Mouse (Mus musculus) hindbrain, embryonic 13.5 days (tissue): ENCODE data around the gene Xylt1. TPM values are rescaled to one million over a fixed set of nuclear protein-coding genes. Genes with fewer than 3 reads are reported as not detected.

ENCODE experiments used
- ATAC-seq: fragments of 200-750 bp; cut with Nextera tagmentation; 2 replicates; pipeline ENCODE4 v1.8.0; 2017; ENCODE audit warnings: moderate TSS enrichment; ENCODE audit not compliant: low FRiP score
- H3K27ac ChIP-seq: fragments of 300-500 bp; sonication (generic); 2 replicates; pipeline ENCODE4 v1.5.1; 2015; ENCODE audit warnings: inconsistent platforms, mild to moderate bottlenecking, moderate library complexity
- H3K27me3 ChIP-seq: fragments of 300-500 bp; sonication (generic); 2 replicates; pipeline ENCODE4 v1.6.1; 2015; ENCODE audit warnings: mild to moderate bottlenecking, inconsistent platforms
- H3K36me3 ChIP-seq: fragments of 300-500 bp; sonication (generic); 2 replicates; pipeline ENCODE4 v1.6.1; 2015; ENCODE audit warnings: mild to moderate bottlenecking, inconsistent platforms
- H3K4me1 ChIP-seq: fragments of 300-500 bp; sonication (generic); replicated peaks from 2 replicates; pipeline ENCODE4 v1.6.1; 2015; ENCODE audit warnings: inconsistent platforms
- H3K4me2 ChIP-seq: fragments of 300-500 bp; sonication (generic); 2 replicates; pipeline ENCODE4 v1.6.1; 2015; ENCODE audit warnings: inconsistent platforms, mild to moderate bottlenecking, moderate library complexity
- H3K4me3 ChIP-seq: fragments of 300-500 bp; sonication (generic); 2 replicates; pipeline ENCODE4 v1.5.1; 2015; ENCODE audit warnings: mild to moderate bottlenecking, inconsistent platforms
- H3K9ac ChIP-seq: fragments of 300-500 bp; sonication (generic); 2 replicates; pipeline ENCODE4 v1.6.1; 2015; ENCODE audit warnings: mild to moderate bottlenecking, inconsistent platforms
- H3K9me3 ChIP-seq: fragments of 300-500 bp; sonication (generic); 2 replicates; pipeline ENCODE4 v1.6.1; 2016; ENCODE audit warnings: inconsistent platforms
- WGBS: fragments of 180-500 bp; shearing (Covaris S2); methylation state at CpG from one replicate; pipeline ENCODE4 v1.1.7; 2015; 5-methylcytosine and 5-hydroxymethylcytosine counted together
- polyA plus RNA-seq: library from polyadenylated mRNA; unstranded; fragments of >200 nt; fragmentation: Nextera tagmentation; extraction: Ambion mirVana; gene quantifications from 2 replicates; pipeline ENCODE4 v1.2.1, GENCODE M21; 2015

The Xylt1 gene
- polyA plus RNA-seq, result 2.3 and 2.5 TPM in 2 replicates

DNA sequence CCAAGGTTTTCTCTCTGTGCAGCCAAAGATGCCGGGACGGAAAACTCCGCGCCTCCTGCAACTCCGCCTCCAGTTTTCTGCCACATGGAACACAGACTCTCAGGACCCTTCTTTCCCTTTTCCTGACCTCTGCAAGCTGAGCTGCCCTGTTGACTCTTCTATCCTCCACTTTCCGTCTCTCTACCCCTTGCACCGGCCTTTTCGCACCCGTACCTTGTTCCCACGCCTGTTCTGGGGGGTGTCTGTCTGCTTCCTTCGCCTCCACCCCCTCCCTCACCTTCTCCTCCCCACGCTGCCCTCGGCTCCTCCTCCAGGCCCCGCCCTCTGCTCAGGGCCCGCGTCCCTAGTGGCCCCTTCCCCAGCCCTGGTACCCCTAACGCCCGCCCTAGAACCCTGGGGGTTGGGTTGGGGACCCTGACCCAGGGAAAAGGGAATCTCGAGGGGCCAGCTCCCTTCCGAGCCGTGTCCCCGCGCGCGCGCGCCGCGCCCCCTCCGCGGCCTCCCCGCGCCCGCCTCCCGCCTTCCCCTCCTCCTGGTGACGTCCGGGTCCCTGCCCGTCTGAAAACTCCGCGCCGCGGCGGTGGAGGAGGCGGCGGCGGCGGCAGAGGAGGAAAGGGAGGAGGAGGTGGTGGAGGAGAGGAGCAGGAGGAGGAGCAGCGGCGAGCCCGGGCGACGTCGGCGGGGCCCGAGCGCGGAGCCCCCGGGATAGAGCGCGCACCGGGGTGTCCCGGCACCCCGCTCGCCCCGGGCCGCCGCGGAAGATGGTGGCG is at the start of gene Xylt1:
TSS of gene Xylt1 (plus strand) at position 562 of the 770 bp plus-strand sequence.
- peaks cover 44% of the 10 kb centered on the region for H3K4me1 ChIP-seq
- H3K27me3 ChIP-seq, result peaks cover 29% of the 10 kb centered on the region; the same call in 1 of the 2 replicates
- ATAC-seq, result peak; percentile 89
- no peaks in the 10 kb centered on the region for H3K36me3 ChIP-seq
- peak within 1 kb of the TSS; percentile 94 for H3K9ac ChIP-seq
- H3K4me2 ChIP-seq, result peak within 1 kb of the TSS; percentile 86
- WGBS, result under 1% methylated on average over 60 of the region's 69 CpGs
- H3K4me3 ChIP-seq, result peak within 1 kb of the TSS; percentile 84
- H3K9me3 ChIP-seq, result no peaks in the 10 kb centered on the region
- H3K27ac ChIP-seq, result peak within 1 kb of the TSS; percentile 90

DNA sequence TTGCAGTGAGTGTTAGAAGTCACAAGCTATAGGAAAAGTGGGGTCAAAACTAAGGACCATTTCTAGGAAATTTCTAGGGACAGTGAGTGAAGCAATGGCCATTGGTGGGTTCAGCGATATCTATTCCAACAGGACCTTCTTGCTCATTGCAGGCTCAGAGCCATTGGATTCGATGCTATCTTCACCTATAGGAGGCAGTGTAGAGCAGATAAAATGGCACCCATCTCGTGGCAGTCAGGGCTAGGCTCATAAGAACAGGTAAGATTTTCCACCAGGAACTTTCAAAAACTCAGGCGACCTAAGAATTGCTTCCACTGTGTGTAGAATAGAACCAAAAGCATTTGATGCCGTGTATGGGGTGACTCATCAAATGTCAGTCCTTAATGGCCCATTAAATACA is 46.8 kb upstream of the Xylt1 start:
- Histone ChIP-seq H3K4me3 (no peak overlapping the region), H3K9ac (no peak overlapping the region), H3K27ac (no peak overlapping the region), H3K36me3 (no peaks in the 10 kb centered on the region), H3K4me2 (no peak overlapping the region), H3K9me3 (no peaks in the 10 kb centered on the region), H3K4me1 (no peaks in the 10 kb centered on the region), H3K27me3 (no peaks in the 10 kb centered on the region)
- 85% methylated on average over 5 of the region's 5 CpGs for WGBS
- no peak for ATAC-seq

DNA sequence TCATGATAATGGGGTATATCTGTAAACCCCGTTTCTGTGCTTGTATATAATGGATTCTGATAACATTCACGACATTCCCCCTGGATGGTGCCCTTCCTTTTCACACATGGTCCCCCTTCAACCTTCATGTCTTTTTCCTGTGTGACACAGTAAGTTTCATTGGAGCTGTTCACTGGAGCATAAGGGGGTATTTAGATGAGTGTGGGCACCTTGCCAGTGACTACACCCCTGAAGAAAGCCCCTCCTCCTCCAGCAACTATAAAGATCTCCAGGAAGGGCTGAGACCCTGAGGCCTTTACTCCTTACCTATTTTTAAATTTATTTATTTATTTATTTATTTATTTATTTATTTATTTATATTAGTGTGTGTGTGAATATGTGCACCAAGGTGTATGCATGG is 24.5 kb upstream of the Xylt1 start:
- Histone ChIP-seq H3K27ac (no peak overlapping the region), H3K9me3 (no peaks in the 10 kb centered on the region), H3K4me2 (no peak overlapping the region), H3K4me1 (no peaks in the 10 kb centered on the region), H3K36me3 (no peaks in the 10 kb centered on the region), H3K27me3 (no peaks in the 10 kb centered on the region), H3K4me3 (no peak overlapping the region), H3K9ac (no peak overlapping the region)
- 57% methylated on average over 2 of the region's 2 CpGs for WGBS
- no peak for ATAC-seq

DNA sequence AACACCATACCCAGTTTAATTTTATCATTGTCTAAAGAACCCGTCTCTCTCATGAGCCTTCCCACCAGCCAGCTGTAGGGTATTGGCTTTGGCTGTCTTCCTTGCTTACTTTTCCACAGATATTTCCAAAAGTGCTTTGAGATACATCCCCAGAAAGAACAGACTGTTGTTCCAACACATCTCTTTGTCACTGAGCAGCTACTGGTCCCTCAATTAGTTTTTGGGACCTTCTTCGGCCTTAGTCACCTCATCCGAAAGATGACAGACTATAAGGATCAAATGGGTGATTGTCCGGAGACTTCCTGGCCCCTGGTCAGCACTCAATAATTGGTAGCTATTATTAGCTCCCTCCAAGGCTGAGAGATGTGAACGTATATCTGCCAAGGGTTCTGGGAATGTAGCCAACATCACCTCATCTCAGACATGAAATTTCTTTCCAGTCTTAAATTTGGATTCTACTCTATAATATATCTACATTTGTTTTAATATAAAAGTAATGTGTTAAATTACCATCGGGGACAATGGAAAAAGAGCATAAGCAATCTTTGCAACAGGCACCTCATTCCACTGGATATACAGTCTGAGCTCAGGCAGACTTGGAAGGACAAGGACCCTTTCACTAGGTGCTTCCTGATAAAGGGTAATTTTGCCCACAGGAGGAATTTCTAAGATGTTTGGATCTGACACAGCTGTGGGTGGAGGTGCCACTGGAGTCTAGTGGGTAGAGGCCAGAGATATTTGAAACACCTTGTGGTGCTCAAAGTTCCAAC is 23.2 kb upstream of the Xylt1 start:
- Histone ChIP-seq H3K4me3 (no peak overlapping the region), H3K27ac (no peak overlapping the region), H3K36me3 (no peaks in the 10 kb centered on the region), H3K4me1 (no peaks in the 10 kb centered on the region), H3K27me3 (no peaks in the 10 kb centered on the region), H3K4me2 (no peak overlapping the region), H3K9me3 (no peaks in the 10 kb centered on the region), H3K9ac (no peak overlapping the region)
- ATAC-seq, result no peak
- WGBS, result 87% methylated on average over 6 of the region's 6 CpGs

DNA sequence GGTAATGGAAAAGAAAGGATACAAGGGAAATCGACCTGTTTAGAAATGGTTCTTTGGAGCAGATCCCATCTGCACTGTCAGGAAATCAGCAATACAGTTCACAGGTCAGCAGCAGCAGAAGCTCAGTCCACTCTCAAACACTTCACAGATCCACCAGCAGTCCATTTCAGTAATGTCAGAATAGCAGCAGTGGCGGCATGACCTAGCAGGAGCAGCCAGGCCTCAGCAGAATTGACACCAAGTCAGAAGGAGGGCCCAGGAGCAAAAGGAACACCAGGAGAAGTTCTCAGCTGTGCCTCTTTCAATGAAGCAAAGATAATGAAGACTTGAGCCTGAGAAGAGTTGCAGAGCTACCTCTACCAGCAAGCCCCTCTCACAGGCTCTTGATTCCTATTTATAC is 19.5 kb upstream of the Xylt1 start:
- ATAC-seq, result no peak
- Histone ChIP-seq H3K4me1 (no peaks in the 10 kb centered on the region), H3K4me2 (no peak overlapping the region), H3K27me3 (no peaks in the 10 kb centered on the region), H3K27ac (no peak overlapping the region), H3K4me3 (no peak overlapping the region), H3K36me3 (no peaks in the 10 kb centered on the region), H3K9me3 (no peaks in the 10 kb centered on the region), H3K9ac (no peak overlapping the region)
- WGBS, result 91% methylated on average over 2 of the region's 2 CpGs

DNA sequence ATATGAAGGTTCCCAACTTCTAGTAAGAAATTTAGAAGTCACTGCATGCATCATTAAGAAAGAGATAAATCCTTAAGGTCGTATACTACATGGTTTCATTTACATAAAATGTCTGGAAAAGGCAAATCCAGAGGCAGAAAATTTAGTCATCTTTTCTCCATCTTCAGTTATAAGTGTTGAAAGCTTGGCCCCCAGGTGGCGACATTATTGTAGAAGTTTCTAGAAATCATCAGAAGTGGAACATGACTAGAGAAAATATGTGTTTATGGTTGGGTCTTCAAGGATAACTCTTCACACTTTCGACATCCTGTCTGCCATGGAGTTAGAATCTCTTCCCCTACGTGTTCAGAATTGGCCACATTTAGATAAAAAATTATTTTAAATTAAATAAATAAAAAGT is 18.3 kb upstream of the Xylt1 start:
- Histone ChIP-seq H3K4me1 (no peaks in the 10 kb centered on the region), H3K4me2 (no peak overlapping the region), H3K9me3 (no peaks in the 10 kb centered on the region), H3K4me3 (no peak overlapping the region), H3K27ac (no peak overlapping the region), H3K9ac (no peak overlapping the region), H3K27me3 (no peaks in the 10 kb centered on the region), H3K36me3 (no peaks in the 10 kb centered on the region)
- WGBS, result 89% methylated on average over 4 of the region's 4 CpGs
- no peak for ATAC-seq

DNA sequence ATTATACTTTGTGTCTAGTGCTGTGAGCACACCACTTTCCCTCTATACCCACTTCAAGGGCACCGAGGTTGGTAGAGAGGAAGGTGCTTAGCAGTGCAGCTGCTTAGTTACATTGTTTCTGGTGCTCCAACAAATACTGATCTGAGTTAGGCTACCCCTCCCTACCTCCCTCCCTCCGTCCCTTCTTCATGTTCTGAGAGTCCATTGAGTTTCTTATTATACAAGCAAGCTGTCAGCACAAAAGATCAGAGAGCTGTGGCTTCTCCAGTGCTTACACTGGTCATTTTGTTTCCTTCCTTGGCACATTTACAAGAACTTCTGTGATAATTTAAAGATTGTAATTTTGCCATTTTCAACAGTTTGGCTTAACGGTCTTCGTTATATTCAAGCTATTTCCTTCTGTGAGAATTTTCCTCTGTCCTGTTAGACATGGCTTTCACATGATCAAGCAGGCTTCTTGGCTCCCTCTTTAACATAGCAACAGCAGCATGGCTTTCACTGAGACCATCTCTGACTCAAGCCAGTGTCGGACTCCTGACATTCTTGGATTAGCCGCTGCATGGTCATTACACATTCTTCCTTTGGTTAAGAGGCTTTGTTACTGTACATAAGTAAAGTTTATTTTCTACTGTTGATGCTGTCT is 12.0 kb upstream of the Xylt1 start:
- Histone ChIP-seq H3K9ac (no peak overlapping the region), H3K36me3 (no peaks in the 10 kb centered on the region), H3K4me3 (no peak overlapping the region), H3K27me3 (0 out of 2 replicates have a peak, but pooled peaks cover 5% of the 10 kb centered on the region), H3K4me2 (no peak overlapping the region), H3K4me1 (no peaks in the 10 kb centered on the region), H3K9me3 (no peaks in the 10 kb centered on the region), H3K27ac (no peak overlapping the region)
- no peak for ATAC-seq
- WGBS, result 73% methylated on average over 6 of the region's 6 CpGs

DNA sequence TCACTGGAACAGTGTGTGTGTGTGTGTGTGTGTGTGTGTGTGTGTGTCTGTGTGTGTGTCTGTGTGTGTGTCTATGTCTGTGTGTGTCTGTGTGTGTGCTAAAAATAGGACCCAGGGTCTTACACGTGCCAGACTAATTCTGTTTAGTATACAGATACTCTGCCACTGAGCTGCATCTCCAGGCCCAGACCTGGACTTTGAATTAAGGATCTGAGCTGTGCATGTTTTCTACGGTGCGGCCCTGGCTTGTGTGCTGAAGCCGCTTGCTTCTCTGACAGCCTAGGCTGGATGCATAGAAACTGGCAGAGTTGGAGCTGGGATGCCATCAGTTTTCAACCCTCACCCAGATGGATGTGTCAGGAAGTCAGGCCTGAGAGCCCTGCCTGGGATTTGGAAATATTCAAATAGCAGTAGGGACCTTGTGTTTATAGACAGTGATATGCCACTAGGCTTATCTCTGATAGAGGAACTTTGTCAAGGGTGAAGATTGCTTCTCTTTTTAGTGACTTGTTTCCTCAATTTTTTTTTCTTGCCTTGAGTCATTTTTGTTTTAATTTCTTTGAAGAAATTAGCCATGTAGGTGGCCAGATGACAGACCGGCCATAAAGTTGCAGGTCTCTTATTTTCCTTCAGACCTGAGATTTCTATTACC is 11.4 kb upstream of the Xylt1 start:
- Histone ChIP-seq H3K9ac (no peak overlapping the region), H3K4me2 (no peak overlapping the region), H3K4me1 (no peaks in the 10 kb centered on the region), H3K9me3 (no peaks in the 10 kb centered on the region), H3K36me3 (no peaks in the 10 kb centered on the region), H3K4me3 (no peak overlapping the region), H3K27ac (no peak overlapping the region), H3K27me3 (0 out of 2 replicates have a peak, but pooled peaks cover 5% of the 10 kb centered on the region)
- no peak for ATAC-seq
- WGBS, result 81% methylated on average over 5 of the region's 5 CpGs

DNA sequence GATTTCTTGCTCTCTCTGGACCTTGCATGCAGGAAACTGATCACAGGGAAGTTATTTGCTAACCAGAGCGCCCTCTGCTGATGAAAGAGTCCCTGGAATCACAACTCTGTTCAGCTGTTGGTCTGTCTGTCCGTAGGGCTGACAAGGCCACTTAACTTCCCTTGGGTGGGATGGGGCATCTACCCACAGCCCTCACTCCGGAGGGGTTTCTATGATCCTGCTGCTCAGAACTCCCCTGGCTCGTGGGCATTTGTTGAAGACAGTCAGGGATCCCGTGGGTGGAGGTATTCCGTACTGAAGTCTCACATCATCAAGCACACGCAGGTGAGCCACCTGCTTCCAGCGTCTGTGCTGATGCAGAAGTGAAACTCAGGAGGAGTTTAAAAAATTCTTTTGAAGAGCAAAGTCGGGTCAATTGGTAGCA is 4.9 kb upstream of the Xylt1 start:
- Histone ChIP-seq H3K36me3 (no peaks in the 10 kb centered on the region), H3K9me3 (no peaks in the 10 kb centered on the region), H3K27ac (no peak overlapping the region), H3K27me3 (peaks cover 37% of the 10 kb centered on the region; the same call in 1 of the 2 replicates), H3K4me2 (no peak overlapping the region), H3K9ac (no peak overlapping the region), H3K4me1 (peaks cover 10% of the 10 kb centered on the region; the same call in 1 of the 2 replicates), H3K4me3 (no peak overlapping the region)
- WGBS, result 39% methylated on average over 9 of the region's 9 CpGs
- ATAC-seq, result no peak

DNA sequence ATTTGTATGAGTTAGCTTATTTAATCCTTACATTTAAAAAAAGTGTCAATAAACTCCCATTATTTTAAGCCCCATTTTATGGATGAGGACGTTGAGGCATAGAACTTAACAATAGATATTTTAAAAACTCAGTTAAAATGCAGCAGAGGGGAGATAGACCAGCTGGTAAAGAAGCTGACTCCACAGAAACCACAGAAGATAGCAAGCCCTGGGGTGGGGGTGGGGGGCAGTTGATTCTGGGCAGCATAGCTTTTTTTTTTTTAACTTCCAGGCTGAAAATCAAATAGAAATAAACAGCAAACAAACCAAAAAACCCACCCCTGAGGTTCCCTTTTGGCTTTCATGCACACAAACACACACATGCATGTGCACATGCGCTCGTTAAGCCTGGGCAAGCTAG is 3.6 kb upstream of the Xylt1 start:
- Histone ChIP-seq H3K27ac (no peak overlapping the region), H3K9ac (no peak overlapping the region), H3K27me3 (peaks cover 37% of the 10 kb centered on the region; the same call in 1 of the 2 replicates), H3K4me2 (no peak overlapping the region), H3K36me3 (no peaks in the 10 kb centered on the region), H3K4me3 (no peak overlapping the region), H3K4me1 (peaks cover 18% of the 10 kb centered on the region), H3K9me3 (no peaks in the 10 kb centered on the region)
- 82% methylated on average over 3 of the region's 3 CpGs for WGBS
- no peak for ATAC-seq

DNA sequence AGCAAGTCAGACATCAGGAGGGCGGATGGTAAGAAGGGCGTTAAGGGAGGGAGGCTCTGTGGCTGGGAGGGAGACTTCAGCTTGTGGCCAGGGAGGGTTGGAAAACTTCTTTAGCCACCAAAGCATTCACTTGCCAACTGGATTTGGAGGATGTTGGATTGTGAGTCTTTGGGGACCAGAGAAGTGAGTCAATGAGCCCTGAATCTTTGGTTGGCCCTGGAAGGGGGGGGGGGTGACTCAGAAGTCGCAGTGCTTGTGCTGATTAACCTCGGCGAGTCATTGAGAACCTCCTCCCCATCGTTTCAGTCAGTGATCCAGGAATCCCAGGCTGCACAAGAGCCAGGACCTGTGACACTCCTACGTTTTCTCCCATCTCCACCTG is 752 bp upstream of the Xylt1 start:
- H3K9ac ChIP-seq, result peak overlapping the region; percentile 94; the same call in 1 of the 2 replicates

More for the DNA sequence above, 752 bp upstream of the Xylt1 start:
- WGBS, result 9% methylated on average over 7 of the region's 7 CpGs
- Histone ChIP-seq H3K4me1 (peaks cover 44% of the 10 kb centered on the region), H3K9me3 (no peaks in the 10 kb centered on the region), H3K27ac (no peak overlapping the region), H3K4me2 (peak overlapping the region; percentile 86), H3K27me3 (peaks cover 31% of the 10 kb centered on the region; the same call in 1 of the 2 replicates), H3K4me3 (peak overlapping the region; percentile 84), H3K36me3 (no peaks in the 10 kb centered on the region)
- ATAC-seq, result no peak
